Mouse (Mus musculus) cerebellum, adult 2 months (tissue): ENCODE results near the gene Megf11. TPM values are rescaled to one million over a fixed set of nuclear protein-coding genes. Genes with fewer than 3 reads are reported as not detected.
A peak's percentile ranks its signal among the peaks of the same experiment; 100 is the strongest.

Experiments used
- DNase-seq, 2 experiments: peaks; one replicate each; pipeline ENCODE4 v3.0.0; 2021
- H3K27ac ChIP-seq: fragments of 200-500 bp; 2 replicates; pipeline ENCODE4 v1.5.1; 2012; ENCODE audit warnings: low read length, control low read depth, inconsistent platforms; ENCODE audit not compliant: insufficient read depth
- H3K27me3 ChIP-seq: fragments of 200-500 bp; 2 replicates; pipeline ENCODE4 v1.6.1; 2012; ENCODE audit warnings: inconsistent platforms, mild to moderate bottlenecking, low read length, moderate library complexity; ENCODE audit not compliant: control insufficient read depth, insufficient read depth
- H3K4me1 ChIP-seq: fragments of 200-500 bp; 2 replicates; pipeline ENCODE4 v1.6.1; 2011; ENCODE audit warnings: low read length; ENCODE audit not compliant: control insufficient read depth, insufficient read depth
- H3K4me3 ChIP-seq: fragments of 200-500 bp; replicated peaks from 2 replicates; pipeline ENCODE3; 2011; ENCODE audit warnings: mild to moderate bottlenecking, low read depth, low read length, control low read depth; ENCODE audit not compliant: insufficient read depth
- CTCF ChIP-seq: fragments of 200-500 bp; IDR thresholded peaks from 2 replicates; pipeline ENCODE4 v1.5.1; 2011; ENCODE audit warnings: low read depth, mild to moderate bottlenecking, control low read depth, low read length, moderate library complexity, borderline replicate concordance; ENCODE audit not compliant: insufficient read depth
- POLR2A ChIP-seq: fragments of 200-500 bp; IDR thresholded peaks from 2 replicates; pipeline ENCODE4 v1.6.1; 2011; ENCODE audit warnings: low read length, control low read depth, borderline replicate concordance; ENCODE audit not compliant: insufficient read depth
- WGBS: fragments of 180-500 bp; shearing (Covaris S2); methylation state at CpG from one replicate; pipeline ENCODE4 v1.1.7; 2018; 5-methylcytosine and 5-hydroxymethylcytosine counted together
- polyA plus RNA-seq: library from polyadenylated mRNA; depleted of rRNA; stranded (reverse); fragments of >200 nt; gene quantifications from 2 replicates; pipeline ENCODE4 v1.2.3, GENCODE M21; 2012

Megf11 gene
- polyA plus RNA-seq, 1 experiment = 66.9 TPM

- 0 out of 2 replicates have a peak overlapping the region, but pooled peaks have one; percentile 51 for H3K27ac ChIP-seq
- H3K4me3 ChIP-seq = peak overlapping the region; percentile 77
- no peak for TF ChIP-seq CTCF
- TF ChIP-seq POLR2A = no peak
- no peaks in the 10 kb centered on the region for H3K27me3 ChIP-seq
- peaks cover 3% of the 10 kb centered on the region; the same call in 1 of the 2 replicates for H3K4me1 ChIP-seq
- peak in 1 of 2 experiments; percentile 3 for DNase-seq
- WGBS = 8% methylated on average over 9 of the region's 9 CpGs
Measured at GRCm38 (mm10) chr9:64736076-64736638, 350.7 kb downstream of the Megf11 start.

GRCm38 (mm10) chr9:64736639-64737405 lies 351.4 kb downstream of the Megf11 start:
- Histone ChIP-seq H3K27ac (peak overlapping the region; percentile 86), H3K4me3 (peak overlapping the region; percentile 77), H3K4me1 (peaks cover 3% of the 10 kb centered on the region; the same call in 1 of the 2 replicates), H3K27me3 (no peaks in the 10 kb centered on the region)
- TF ChIP-seq CTCF (peak; percentile 34; the same call in 1 of the 2 replicates), POLR2A (no peak)
- DNase-seq = peak; percentile 53 to 61
- WGBS = under 1% methylated on average over 35 of the region's 35 CpGs

GRCm38 (mm10) chr9:64737406-64738201 lies 352.2 kb downstream of the Megf11 start, which contains the start of gene Rab11a:
Rab11a (minus strand) TSS chr9:64737758.
- Histone ChIP-seq H3K27ac (peak within 1 kb of the TSS; percentile 86), H3K4me3 (peak within 1 kb of the TSS; percentile 77), H3K27me3 (no peaks in the 10 kb centered on the region), H3K4me1 (peaks cover 3% of the 10 kb centered on the region; the same call in 1 of the 2 replicates)
- peak; percentile 94 to 98 for DNase-seq
- under 1% methylated on average over 59 of the region's 61 CpGs for WGBS
- peak; percentile 64 for TF ChIP-seq POLR2A
- no peak for TF ChIP-seq CTCF

GRCm38 (mm10) chr9:64739001-64739400 lies 353.6 kb downstream of the Megf11 start:
- Histone ChIP-seq H3K27me3 (no peaks in the 10 kb centered on the region), H3K27ac (no peak overlapping the region), H3K4me1 (peaks cover 3% of the 10 kb centered on the region; the same call in 1 of the 2 replicates), H3K4me3 (no peak overlapping the region)
- TF ChIP-seq CTCF = no peak
- no peak for TF ChIP-seq POLR2A
- DNase-seq = no peak
- WGBS = 85% methylated on average over 2 of the region's 2 CpGs

- TF ChIP-seq POLR2A (no peak), CTCF (no peak)
- Histone ChIP-seq H3K27me3 (no peaks in the 10 kb centered on the region), H3K27ac (no peak overlapping the region), H3K4me3 (no peak overlapping the region), H3K4me1 (no peaks in the 10 kb centered on the region)
- no peak for DNase-seq
- WGBS = 63% methylated on average over 1 of the region's 1 CpGs
Measured at GRCm38 (mm10) chr9:64742453-64742852, 357.0 kb downstream of the Megf11 start.

GRCm38 (mm10) chr9:64747735-64748134 lies 362.3 kb downstream of the Megf11 start:
- no peak overlapping the region for H3K27ac ChIP-seq
- H3K27me3 ChIP-seq = no peaks in the 10 kb centered on the region
- H3K4me1 ChIP-seq = no peaks in the 10 kb centered on the region
- no peak for DNase-seq
- no peak overlapping the region for H3K4me3 ChIP-seq
- TF ChIP-seq CTCF (no peak), POLR2A (no peak)
- WGBS = 84% methylated on average over 4 of the region's 4 CpGs

- no peak overlapping the region for H3K27ac ChIP-seq
- no peak for TF ChIP-seq POLR2A
- TF ChIP-seq CTCF = no peak
- WGBS = 75% methylated on average over 6 of the region's 6 CpGs
- DNase-seq = no peak
- H3K4me3 ChIP-seq = no peak overlapping the region
- H3K27me3 ChIP-seq = no peaks in the 10 kb centered on the region
- H3K4me1 ChIP-seq = no peaks in the 10 kb centered on the region
Measured at GRCm38 (mm10) chr9:64749314-64749713, 363.9 kb downstream of the Megf11 start.
